Mouse (Mus musculus): ENCODE results near the gene Lypd6.

The Lypd6 gene

GRCm38 (mm10) chr2:50173730-50174528, 107.7 kb downstream of the Lypd6 start:
- DNase-seq (ENCODE audit: low spot score in 2 of 2) = no peak

GRCm38 (mm10) chr2:50175709-50176108, 109.5 kb downstream of the Lypd6 start:
- DNase-seq (ENCODE audit: low spot score in 2 of 2) = no peak

- no peak for DNase-seq (ENCODE audit: low spot score in 2 of 2)
These were observed 112.9 kb downstream of the Lypd6 start for GRCm38 (mm10) chr2:50179164-50179563.

DNA sequence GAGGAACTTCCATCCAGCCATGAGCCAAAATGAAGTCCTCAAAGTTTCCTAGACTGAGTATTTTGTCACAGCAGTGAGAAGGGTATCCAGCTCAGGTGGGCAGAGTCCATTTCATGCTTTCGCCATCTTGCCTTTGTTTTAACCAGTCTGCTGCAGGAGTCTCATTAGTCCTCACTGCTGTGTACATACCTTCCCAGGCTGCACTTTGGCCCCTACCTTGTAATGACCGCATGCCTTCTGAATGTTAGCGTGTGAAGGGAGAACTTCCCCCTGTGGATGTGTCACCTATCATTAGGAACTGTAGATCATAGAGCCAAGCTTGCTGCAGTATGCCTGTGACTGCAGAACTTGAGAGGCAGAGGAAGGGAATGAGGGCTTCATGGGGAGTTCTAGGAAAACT, 114.2 kb downstream of the Lypd6 start:
- no peak for DNase-seq (ENCODE audit: low spot score in 2 of 2)

DNA sequence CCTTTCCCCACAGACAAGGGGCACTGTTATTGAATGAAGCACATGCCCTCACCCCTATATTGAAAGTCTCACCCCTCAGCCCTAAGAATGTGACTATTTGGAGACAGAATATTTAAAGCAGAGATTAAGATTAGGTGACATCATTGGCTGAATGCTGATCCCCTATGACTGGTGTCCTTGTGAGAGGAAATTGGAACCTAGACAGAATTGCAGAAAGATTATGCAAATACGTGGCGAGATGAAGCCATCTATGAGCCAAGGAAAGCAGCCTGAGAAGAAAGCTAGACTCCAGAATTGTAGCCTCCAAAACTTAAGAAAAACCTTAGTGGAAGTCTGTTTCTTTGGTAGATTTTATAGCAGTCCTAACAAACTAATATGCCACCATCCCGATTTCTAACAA, 115.1 kb downstream of the Lypd6 start:
- DNase-seq (ENCODE audit: low spot score in 2 of 2) = no peak

- peak; percentile 33 to 40 for DNase-seq (ENCODE audit: low spot score in 2 of 2)
These were observed 120.6 kb downstream of the Lypd6 start for GRCm38 (mm10) chr2:50186711-50187405.

- no peak for DNase-seq (ENCODE audit: low spot score in 2 of 2)
These were observed 122.6 kb downstream of the Lypd6 start for GRCm38 (mm10) chr2:50188856-50189255.

- peak; percentile 25 to 31 for DNase-seq (ENCODE audit: low spot score in 2 of 2)
These were observed 130.5 kb downstream of the Lypd6 start for GRCm38 (mm10) chr2:50196681-50197080.

- DNase-seq (ENCODE audit: low spot score in 2 of 2) = no peak
These were observed 131.6 kb downstream of the Lypd6 start for GRCm38 (mm10) chr2:50197801-50198200.

GRCm38 (mm10) chr2:50200541-50200940, 134.3 kb downstream of the Lypd6 start:
- no peak for DNase-seq (ENCODE audit: low spot score in 2 of 2)

DNA sequence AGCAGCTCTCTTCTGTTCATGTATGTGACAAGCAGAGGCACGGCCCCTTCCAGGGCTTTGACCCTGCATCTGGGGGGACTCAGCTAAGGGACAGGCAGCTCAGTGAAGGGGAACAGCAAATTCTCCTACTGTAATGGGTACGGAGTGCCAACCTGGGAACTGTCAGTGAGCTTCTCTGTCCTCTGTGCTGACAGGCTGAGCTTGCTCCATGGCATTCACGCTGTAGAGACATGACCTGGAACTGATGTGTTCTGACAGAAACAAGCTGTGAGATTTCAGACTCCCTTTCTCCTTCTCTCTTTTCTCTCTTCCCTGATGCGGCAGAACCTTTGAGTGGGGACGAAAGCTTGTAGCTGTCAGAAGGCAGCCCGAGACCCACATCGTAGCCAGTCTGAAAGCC, 154.3 kb downstream of the Lypd6 start:
- DNase-seq (ENCODE audit: low spot score in 2 of 2) = no peak

- DNase-seq (ENCODE audit: low spot score in 2 of 2) = no peak
These were observed 158.8 kb downstream of the Lypd6 start for GRCm38 (mm10) chr2:50225019-50225418.

- DNase-seq (ENCODE audit: low spot score in 2 of 2) = no peak
These were observed 167.3 kb downstream of the Lypd6 start for GRCm38 (mm10) chr2:50233491-50233890.

Measured in right cerebral cortex, adult 2 months (tissue).